Mouse (Mus musculus): ENCODE measurements at regions not wholly inside any gene's neighbourhood (a gene's known extent, or its start where the extent isn't known, plus 50 kb on each side); places are given as distances from the start of the nearest gene placed in this dataset.

- TF ChIP-seq POLR2A (IDR thresholded peaks at IDR 0.05; ENCODE audit: control insufficient read depth, extremely low read depth, insufficient read depth, low read length, poor library complexity) (no peak), CTCF (IDR thresholded peaks at IDR 0.05; ENCODE audit: borderline replicate concordance, control insufficient read depth, extremely low read depth, insufficient read depth, low read length, poor library complexity) (no peak)
These were observed 572.2 kb upstream of the Alcam start for GRCm38 (mm10) chr16:53026056-53026455.
